Mouse (Mus musculus) heart, embryonic 10.5 days (tissue): ENCODE results near the gene Zfp445. TPM values are rescaled to one million over a fixed set of nuclear protein-coding genes. Genes with fewer than 3 reads are reported as not detected.
"Not testable (repeated sequence)": the region's sequence is repeated elsewhere in the genome, so short reads cannot be mapped to it uniquely, and the experiment has no call there.

Experiments
- DNase-seq: peaks from one replicate; pipeline ENCODE4 v3.0.0-alpha.2; 2017; ENCODE audit warnings: low spot score
- H3K27ac ChIP-seq: fragments of 300-500 bp; sonication (generic); 2 replicates; pipeline ENCODE4 v1.5.1; 2016; ENCODE audit warnings: mild to moderate bottlenecking
- H3K27me3 ChIP-seq: fragments of 300-500 bp; sonication (generic); 2 replicates; pipeline ENCODE4 v1.6.1; 2016; ENCODE audit warnings: mild to moderate bottlenecking; ENCODE audit not compliant: poor library complexity, insufficient read depth, severe bottlenecking
- H3K36me3 ChIP-seq: fragments of 300-500 bp; sonication (generic); 2 replicates; pipeline ENCODE4 v1.6.1; 2016; ENCODE audit warnings: mild to moderate bottlenecking, moderate library complexity
- H3K4me1 ChIP-seq: fragments of 300-500 bp; sonication (generic); 2 replicates; pipeline ENCODE4 v1.6.1; 2016; ENCODE audit warnings: mild to moderate bottlenecking
- H3K4me3 ChIP-seq: fragments of 300-500 bp; sonication (generic); 2 replicates; pipeline ENCODE4 v1.5.1; 2016; ENCODE audit warnings: mild to moderate bottlenecking, moderate library complexity
- H3K9me3 ChIP-seq: fragments of 300-500 bp; sonication (generic); 2 replicates; pipeline ENCODE4 v1.6.1; 2016; ENCODE audit warnings: mild to moderate bottlenecking, moderate library complexity
- WGBS: fragments of 180-500 bp; shearing (Covaris S2); methylation state at CpG from one replicate; pipeline ENCODE4 v1.1.7; 2016; 5-methylcytosine and 5-hydroxymethylcytosine counted together
- polyA plus RNA-seq: library from polyadenylated mRNA; unstranded; fragments of >200 nt; fragmentation: Nextera tagmentation; extraction: Ambion mirVana; gene quantifications from 2 replicates; pipeline ENCODE4 v1.2.1, GENCODE M21; 2016

Zfp445 gene
- polyA plus RNA-seq, 1 experiment from 2014 or later, result 50.7 TPM

GRCm38 (mm10) chr9:122856716-122857115 is 9.1 kb downstream of the Zfp445 start:
- Histone ChIP-seq H3K36me3 (peaks cover 98% of the 10 kb centered on the region), H3K27ac (no peak overlapping the region), H3K9me3 (peaks cover 18% of the 10 kb centered on the region), H3K4me1 (no peaks in the 10 kb centered on the region), H3K27me3 (no peaks in the 10 kb centered on the region), H3K4me3 (no peak overlapping the region)
- 95% methylated on average over 3 of the region's 3 CpGs for WGBS
- no peak for DNase-seq

- H3K27ac ChIP-seq, result no peak overlapping the region
- H3K4me3 ChIP-seq, result no peak overlapping the region
- WGBS, result 95% methylated on average over 4 of the region's 4 CpGs
- no peak for DNase-seq
- H3K36me3 ChIP-seq, result peaks cover 98% of the 10 kb centered on the region
- no peaks in the 10 kb centered on the region for H3K27me3 ChIP-seq
- peaks cover 18% of the 10 kb centered on the region for H3K9me3 ChIP-seq
- no peaks in the 10 kb centered on the region for H3K4me1 ChIP-seq
These were observed 10.2 kb downstream of the Zfp445 start for GRCm38 (mm10) chr9:122855617-122856016.

DNA sequence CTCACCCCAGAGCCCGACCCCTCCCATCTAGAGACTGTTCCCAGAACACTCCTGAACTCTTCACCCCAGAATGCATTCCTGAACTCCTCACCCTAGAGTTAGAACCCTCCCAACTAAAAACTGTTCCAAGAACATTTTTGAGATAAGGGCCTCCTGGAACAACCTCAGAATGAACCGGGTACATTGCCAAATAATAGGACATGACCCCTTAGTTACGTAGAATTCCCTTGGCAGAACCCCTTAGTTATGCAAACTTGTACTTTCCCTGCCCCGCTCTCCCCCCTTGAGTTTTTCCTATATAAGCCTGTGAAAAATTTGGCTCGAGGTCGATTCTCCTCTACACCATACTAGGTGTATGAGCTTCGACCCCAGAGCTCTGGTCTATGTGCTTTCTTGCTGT is 10.7 kb downstream of the Zfp445 start:
- H3K36me3 ChIP-seq, result peaks cover 98% of the 10 kb centered on the region
- not testable (repeated sequence) for DNase-seq
- 89% methylated on average over 2 of the region's 7 CpGs for WGBS

GRCm38 (mm10) chr9:122854526-122854925 is 11.3 kb downstream of the Zfp445 start:
- Histone ChIP-seq H3K36me3 (peaks cover 98% of the 10 kb centered on the region), H3K27ac (no peak overlapping the region), H3K27me3 (no peaks in the 10 kb centered on the region), H3K4me1 (no peaks in the 10 kb centered on the region), H3K4me3 (no peak overlapping the region), H3K9me3 (peaks cover 7% of the 10 kb centered on the region)
- DNase-seq, result no peak
- 98% methylated on average over 7 of the region's 7 CpGs for WGBS

More for the DNA sequence above, 10.7 kb downstream of the Zfp445 start:
- not testable (repeated sequence) for H3K4me3 ChIP-seq, H3K27ac ChIP-seq, H3K27me3 ChIP-seq, H3K4me1 ChIP-seq
- H3K9me3 ChIP-seq, result peaks cover 13% of the 10 kb centered on the region

GRCm38 (mm10) chr9:122847811-122848311 is 17.9 kb downstream of the Zfp445 start:
- DNase-seq, H3K4me1 ChIP-seq, H3K27me3 ChIP-seq, H3K9me3 ChIP-seq, H3K4me3 ChIP-seq, H3K27ac ChIP-seq: not testable (repeated sequence)
- H3K36me3 ChIP-seq, result peaks cover 47% of the 10 kb centered on the region
- WGBS, result 87% methylated on average over 7 of the region's 8 CpGs

- H3K27me3 ChIP-seq, result no peaks in the 10 kb centered on the region
- 0 out of 2 replicates have a peak, but pooled peaks cover 3% of the 10 kb centered on the region for H3K9me3 ChIP-seq
- no peaks in the 10 kb centered on the region for H3K4me1 ChIP-seq
- H3K36me3 ChIP-seq, result peaks cover 30% of the 10 kb centered on the region
- DNase-seq, result no peak
- H3K27ac ChIP-seq, result no peak overlapping the region
- H3K4me3 ChIP-seq, result no peak overlapping the region
These were observed 19.6 kb downstream of the Zfp445 start for GRCm38 (mm10) chr9:122846156-122846555.

GRCm38 (mm10) chr9:122845621-122846020 is 20.2 kb downstream of the Zfp445 start:
- 79% methylated on average over 3 of the region's 3 CpGs for WGBS
- peaks cover 24% of the 10 kb centered on the region for H3K36me3 ChIP-seq
- H3K9me3 ChIP-seq, result 0 out of 2 replicates have a peak, but pooled peaks cover 3% of the 10 kb centered on the region
- no peaks in the 10 kb centered on the region for H3K4me1 ChIP-seq
- H3K4me3 ChIP-seq, result no peak overlapping the region
- no peak overlapping the region for H3K27ac ChIP-seq
- DNase-seq, result no peak
- H3K27me3 ChIP-seq, result no peaks in the 10 kb centered on the region

GRCm38 (mm10) chr9:122843760-122844159 is 22.0 kb downstream of the Zfp445 start, which contains the start of gene Gm35549:
TSS of gene Gm35549 (minus strand) at chr9:122844035.
- H3K4me3 ChIP-seq, result no peak within 1 kb of the TSS
- 90% methylated on average over 3 of the region's 3 CpGs for WGBS

DNA sequence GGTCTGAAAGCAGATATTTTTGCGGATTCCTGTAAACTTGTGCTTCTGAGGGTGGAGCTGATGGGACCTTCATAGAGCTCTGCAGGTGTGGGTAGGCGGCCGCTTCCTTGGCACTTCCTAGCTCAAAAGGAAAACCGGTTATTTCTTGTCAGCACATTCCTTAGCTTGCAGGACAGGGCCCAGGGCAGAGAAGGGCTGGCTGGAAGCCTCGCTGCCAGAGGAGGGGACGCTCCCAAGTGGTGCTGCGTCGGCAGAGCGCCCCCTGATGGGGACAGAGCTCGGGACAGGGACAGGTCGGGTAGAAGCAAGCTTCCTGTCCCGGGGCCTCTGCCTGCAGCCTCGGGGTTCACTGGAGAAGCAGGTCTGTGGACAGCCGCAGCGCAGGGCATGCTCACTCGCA is 28.1 kb downstream of the Zfp445 start:
- DNase-seq, result peak; percentile 77
- Histone ChIP-seq H3K4me3 (peak overlapping the region; percentile 33; the same call in 1 of the 2 replicates), H3K27me3 (no peaks in the 10 kb centered on the region), H3K36me3 (peaks cover 6% of the 10 kb centered on the region; the same call in 1 of the 2 replicates), H3K9me3 (no peaks in the 10 kb centered on the region), H3K4me1 (peaks cover 9% of the 10 kb centered on the region; the same call in 1 of the 2 replicates), H3K27ac (0 out of 2 replicates have a peak overlapping the region, but pooled peaks have one; percentile 4)
- 16% methylated on average over 16 of the region's 16 CpGs for WGBS

More at GRCm38 (mm10) chr9:122843760-122844159, 22.0 kb downstream of the Zfp445 start, which contains the start of gene Gm35549:
- Histone ChIP-seq H3K9me3 (0 out of 2 replicates have a peak, but pooled peaks cover 3% of the 10 kb centered on the region), H3K36me3 (peaks cover 6% of the 10 kb centered on the region), H3K4me1 (no peaks in the 10 kb centered on the region), H3K27ac (no peak within 1 kb of the TSS), H3K27me3 (no peaks in the 10 kb centered on the region)
- DNase-seq, result no peak

GRCm38 (mm10) chr9:122837216-122837615 is 28.6 kb downstream of the Zfp445 start:
- no peaks in the 10 kb centered on the region for H3K27me3 ChIP-seq
- H3K4me3 ChIP-seq, result no peak overlapping the region
- peaks cover 9% of the 10 kb centered on the region; the same call in 1 of the 2 replicates for H3K4me1 ChIP-seq
- H3K27ac ChIP-seq, result no peak overlapping the region
- peaks cover 6% of the 10 kb centered on the region; the same call in 1 of the 2 replicates for H3K36me3 ChIP-seq
- no peak for DNase-seq
- WGBS, result 79% methylated on average over 4 of the region's 4 CpGs
- no peaks in the 10 kb centered on the region for H3K9me3 ChIP-seq

- Histone ChIP-seq H3K4me1 (peaks cover 9% of the 10 kb centered on the region; the same call in 1 of the 2 replicates), H3K27me3 (no peaks in the 10 kb centered on the region), H3K27ac (no peak overlapping the region), H3K9me3 (no peaks in the 10 kb centered on the region), H3K4me3 (no peak overlapping the region), H3K36me3 (peaks cover 6% of the 10 kb centered on the region; the same call in 1 of the 2 replicates)
- peak; percentile 76 for DNase-seq
- 77% methylated on average over 6 of the region's 6 CpGs for WGBS
These were observed 29.0 kb downstream of the Zfp445 start for GRCm38 (mm10) chr9:122836790-122837189.

- H3K27ac ChIP-seq, result no peak overlapping the region
- 83% methylated on average over 9 of the region's 9 CpGs for WGBS
- no peaks in the 10 kb centered on the region for H3K9me3 ChIP-seq
- no peaks in the 10 kb centered on the region for H3K27me3 ChIP-seq
- no peak for DNase-seq
- H3K4me1 ChIP-seq, result peaks cover 9% of the 10 kb centered on the region; the same call in 1 of the 2 replicates
- H3K36me3 ChIP-seq, result peaks cover 6% of the 10 kb centered on the region; the same call in 1 of the 2 replicates
- no peak overlapping the region for H3K4me3 ChIP-seq
These were observed 29.7 kb downstream of the Zfp445 start for GRCm38 (mm10) chr9:122836126-122836525.

GRCm38 (mm10) chr9:122829826-122830380 is 35.9 kb downstream of the Zfp445 start:
- H3K9me3 ChIP-seq, result no peaks in the 10 kb centered on the region
- no peak overlapping the region for H3K4me3 ChIP-seq
- H3K27ac ChIP-seq, result no peak overlapping the region
- DNase-seq, result no peak
- H3K36me3 ChIP-seq, result peaks cover 34% of the 10 kb centered on the region
- H3K27me3 ChIP-seq, result no peaks in the 10 kb centered on the region
- WGBS, result 67% methylated on average over 4 of the region's 4 CpGs
- no peaks in the 10 kb centered on the region for H3K4me1 ChIP-seq
